Mouse (Mus musculus): ENCODE measurements at regions not wholly inside any gene's neighbourhood (a gene's known extent, or its start where the extent isn't known, plus 50 kb on each side); places are given as distances from the start of the nearest gene placed in this dataset.
"Not testable (repeated sequence)": the region's sequence is repeated elsewhere in the genome, so short reads cannot be mapped to it uniquely, and the experiment has no call there.

DNA sequence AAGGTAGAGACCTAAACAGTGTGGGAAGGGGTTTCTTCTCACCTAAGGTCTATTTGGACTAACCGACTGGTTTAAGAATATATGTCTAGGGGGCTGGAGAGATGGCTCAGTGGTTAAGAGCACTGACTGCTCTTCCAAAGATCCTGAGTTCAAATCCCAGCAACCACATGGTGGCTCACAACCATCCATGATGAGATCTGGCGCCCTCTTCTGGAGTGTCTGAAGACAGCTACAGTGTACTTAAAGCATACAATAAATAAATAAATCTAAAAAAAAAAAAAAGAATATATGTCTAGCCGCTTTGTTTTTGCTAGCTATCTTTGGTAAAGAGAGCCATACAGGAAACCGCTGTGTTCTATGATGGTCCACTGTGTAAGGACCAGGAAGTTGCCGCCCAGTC is 234.5 kb downstream of the Matn1 start:
- not testable (repeated sequence) for H3K27ac ChIP-seq (replicated peaks; ENCODE audit: low read depth, low read length); H3K9ac ChIP-seq (ENCODE audit: low read depth, low read length); H3K27me3 ChIP-seq (replicated peaks; ENCODE audit: control insufficient read depth, insufficient read depth, low read length); H3K36me3 ChIP-seq (ENCODE audit: control insufficient read depth, insufficient read depth, low read length); H3K4me1 ChIP-seq (ENCODE audit: control insufficient read depth, insufficient read depth, low read length); H3K9me3 ChIP-seq (ENCODE audit: control insufficient read depth, low read length); H3K4me3 ChIP-seq (ENCODE audit: low read depth, low read length); H3K4me2 ChIP-seq (ENCODE audit: low read depth, low read length); DNase-seq (ENCODE audit: low spot score); ATAC-seq (ENCODE audit: low read depth)
- 81% methylated on average over 5 of the region's 5 CpGs for WGBS

DNA sequence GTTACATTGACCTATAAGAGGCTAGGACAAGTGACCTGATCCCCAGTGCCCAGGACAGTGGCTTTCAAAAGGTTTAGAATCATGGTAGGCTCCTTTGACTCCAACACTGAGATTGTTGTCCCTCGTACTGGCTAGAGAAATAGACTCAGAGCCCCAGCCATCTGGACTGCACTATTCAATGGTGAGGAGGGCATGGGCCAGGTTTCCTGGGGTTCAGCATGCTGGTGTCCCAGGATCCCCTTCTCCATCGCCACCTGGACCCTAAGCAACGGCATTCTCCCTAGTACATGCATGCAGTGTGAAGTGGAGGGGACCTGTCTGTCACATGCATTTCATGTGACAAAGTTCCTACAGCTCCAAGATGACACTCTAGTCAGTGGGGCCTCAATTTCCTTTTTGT is 243.9 kb downstream of the Matn1 start:
- no peak for ATAC-seq (ENCODE audit: low read depth)

DNA sequence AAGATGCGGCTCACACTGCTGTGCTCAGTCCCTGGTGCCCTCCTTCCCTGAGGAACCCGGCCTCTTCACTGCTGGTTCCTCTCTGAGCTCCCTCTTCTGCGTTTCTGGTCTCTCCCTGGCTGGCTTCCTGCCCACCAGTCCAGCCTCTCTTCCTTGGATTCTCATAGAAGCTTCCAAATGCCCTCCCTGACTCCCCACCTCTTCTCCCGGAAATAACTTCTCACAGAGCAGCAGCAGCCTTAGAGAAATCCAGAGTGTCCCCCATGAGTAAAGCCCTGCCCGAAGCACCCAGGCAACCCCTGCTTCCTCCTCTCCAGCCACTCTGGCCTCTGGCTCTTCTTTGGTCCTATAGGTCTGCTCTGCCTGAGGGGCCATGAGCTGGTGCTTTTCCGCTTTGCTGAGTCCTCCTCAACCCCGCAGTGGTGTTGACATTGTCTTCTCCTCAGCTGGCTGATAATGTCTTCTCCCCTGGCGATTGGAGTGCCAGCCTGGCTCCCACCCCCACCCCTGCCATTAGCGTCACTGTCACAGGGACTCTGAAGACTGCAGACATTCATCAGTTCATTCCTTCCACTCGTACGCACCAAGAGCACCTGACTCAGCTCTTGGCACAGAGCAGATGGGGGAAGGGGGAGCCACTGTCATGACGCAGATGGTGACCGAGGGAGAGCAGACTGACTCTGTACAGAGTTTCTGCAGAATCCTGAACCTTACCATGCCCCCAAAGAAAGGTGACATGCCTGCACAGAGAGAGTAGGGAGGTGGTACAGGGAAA is 247.1 kb downstream of the Matn1 start:
- WGBS = 68% methylated on average over 13 of the region's 13 CpGs
- Histone ChIP-seq H3K36me3 (ENCODE audit: control insufficient read depth, insufficient read depth, low read length) (no peaks in the 10 kb centered on the region), H3K27me3 (replicated peaks; ENCODE audit: control insufficient read depth, insufficient read depth, low read length) (no peaks in the 10 kb centered on the region), H3K4me1 (ENCODE audit: control insufficient read depth, insufficient read depth, low read length) (no peaks in the 10 kb centered on the region), H3K9ac (ENCODE audit: low read depth, low read length) (no peak overlapping the region), H3K9me3 (ENCODE audit: control insufficient read depth, low read length) (no peaks in the 10 kb centered on the region), H3K4me3 (ENCODE audit: low read depth, low read length) (no peak overlapping the region), H3K4me2 (ENCODE audit: low read depth, low read length) (no peak overlapping the region), H3K27ac (replicated peaks; ENCODE audit: low read depth, low read length) (no peak overlapping the region)
- DNase-seq (ENCODE audit: low spot score) (no peak), ATAC-seq (ENCODE audit: low read depth) (no peak)

More for the DNA sequence above, 243.9 kb downstream of the Matn1 start:
- H3K36me3 ChIP-seq (ENCODE audit: control insufficient read depth, insufficient read depth, low read length) = no peaks in the 10 kb centered on the region
- no peaks in the 10 kb centered on the region for H3K9me3 ChIP-seq (ENCODE audit: control insufficient read depth, low read length)
- H3K4me3 ChIP-seq (ENCODE audit: low read depth, low read length) = no peak overlapping the region
- no peak overlapping the region for H3K4me2 ChIP-seq (ENCODE audit: low read depth, low read length)
- H3K27ac ChIP-seq (replicated peaks; ENCODE audit: low read depth, low read length) = no peak overlapping the region
- 72% methylated on average over 3 of the region's 3 CpGs for WGBS
- no peak for DNase-seq (ENCODE audit: low spot score)
- H3K9ac ChIP-seq (ENCODE audit: low read depth, low read length) = no peak overlapping the region
- no peaks in the 10 kb centered on the region for H3K4me1 ChIP-seq (ENCODE audit: control insufficient read depth, insufficient read depth, low read length)
- H3K27me3 ChIP-seq (replicated peaks; ENCODE audit: control insufficient read depth, insufficient read depth, low read length) = no peaks in the 10 kb centered on the region

DNA sequence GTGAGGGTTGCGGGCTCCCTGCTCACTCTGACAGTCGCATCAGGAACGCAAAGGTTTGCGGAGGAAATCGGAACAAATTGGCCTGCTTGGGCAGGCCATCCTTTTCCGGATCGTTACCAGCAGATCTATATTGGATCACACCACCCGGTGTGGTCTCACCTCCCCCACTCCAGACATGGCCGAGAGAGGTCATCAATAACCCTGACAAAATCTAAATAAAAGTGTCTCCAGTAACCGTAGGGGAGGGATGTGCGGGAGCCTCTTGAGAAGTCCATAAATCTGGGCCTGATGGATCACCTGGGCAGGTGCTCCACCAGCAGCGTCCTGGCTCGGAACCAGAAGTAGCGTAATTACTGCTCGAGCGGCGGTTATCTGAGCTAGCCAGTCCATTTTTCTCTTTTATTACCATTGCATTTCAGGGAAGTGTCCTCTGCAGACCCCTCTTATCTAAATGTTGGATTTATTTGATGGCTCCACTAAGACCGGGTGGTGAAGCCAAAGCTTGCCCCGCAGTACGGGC is 249.8 kb downstream of the Matn1 start:
- ATAC-seq (ENCODE audit: low read depth) = no peak
- H3K4me2 ChIP-seq (ENCODE audit: low read depth, low read length) = no peak overlapping the region
- no peaks in the 10 kb centered on the region for H3K9me3 ChIP-seq (ENCODE audit: control insufficient read depth, low read length)
- no peak overlapping the region for H3K9ac ChIP-seq (ENCODE audit: low read depth, low read length)
- H3K4me1 ChIP-seq (ENCODE audit: control insufficient read depth, insufficient read depth, low read length) = no peaks in the 10 kb centered on the region
- no peak for DNase-seq (ENCODE audit: low spot score)
- H3K27me3 ChIP-seq (replicated peaks; ENCODE audit: control insufficient read depth, insufficient read depth, low read length) = no peaks in the 10 kb centered on the region
- H3K4me3 ChIP-seq (ENCODE audit: low read depth, low read length) = no peak overlapping the region
- no peaks in the 10 kb centered on the region for H3K36me3 ChIP-seq (ENCODE audit: control insufficient read depth, insufficient read depth, low read length)
- WGBS = 82% methylated on average over 20 of the region's 20 CpGs
- no peak overlapping the region for H3K27ac ChIP-seq (replicated peaks; ENCODE audit: low read depth, low read length)

DNA sequence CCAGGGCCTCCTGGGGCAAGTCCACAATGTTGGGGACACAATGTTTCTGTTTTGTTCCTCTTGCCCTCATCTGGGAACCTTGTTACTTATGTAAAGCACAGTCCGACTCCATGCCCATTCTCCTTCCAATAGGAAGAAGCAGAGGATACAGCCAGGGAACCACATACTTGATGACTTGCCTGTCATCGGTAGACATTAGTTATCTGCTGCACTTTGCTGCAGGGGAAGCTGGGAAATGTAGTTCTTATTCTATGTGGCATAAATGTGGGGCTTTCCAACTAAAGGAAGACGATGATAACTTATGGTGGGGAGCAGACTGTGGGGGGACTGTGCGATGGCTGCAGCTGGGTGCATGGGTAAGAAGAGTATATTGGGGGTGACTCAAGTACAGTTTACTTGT is 252.0 kb downstream of the Matn1 start:
- Histone ChIP-seq H3K4me2 (ENCODE audit: low read depth, low read length) (no peak overlapping the region), H3K27ac (replicated peaks; ENCODE audit: low read depth, low read length) (no peak overlapping the region), H3K4me3 (ENCODE audit: low read depth, low read length) (no peak overlapping the region), H3K36me3 (ENCODE audit: control insufficient read depth, insufficient read depth, low read length) (no peaks in the 10 kb centered on the region), H3K9me3 (ENCODE audit: control insufficient read depth, low read length) (no peaks in the 10 kb centered on the region), H3K27me3 (replicated peaks; ENCODE audit: control insufficient read depth, insufficient read depth, low read length) (no peaks in the 10 kb centered on the region), H3K9ac (ENCODE audit: low read depth, low read length) (no peak overlapping the region), H3K4me1 (ENCODE audit: control insufficient read depth, insufficient read depth, low read length) (no peaks in the 10 kb centered on the region)
- ATAC-seq (ENCODE audit: low read depth) (no peak), DNase-seq (ENCODE audit: low spot score) (no peak)
- WGBS = 82% methylated on average over 4 of the region's 4 CpGs

DNA sequence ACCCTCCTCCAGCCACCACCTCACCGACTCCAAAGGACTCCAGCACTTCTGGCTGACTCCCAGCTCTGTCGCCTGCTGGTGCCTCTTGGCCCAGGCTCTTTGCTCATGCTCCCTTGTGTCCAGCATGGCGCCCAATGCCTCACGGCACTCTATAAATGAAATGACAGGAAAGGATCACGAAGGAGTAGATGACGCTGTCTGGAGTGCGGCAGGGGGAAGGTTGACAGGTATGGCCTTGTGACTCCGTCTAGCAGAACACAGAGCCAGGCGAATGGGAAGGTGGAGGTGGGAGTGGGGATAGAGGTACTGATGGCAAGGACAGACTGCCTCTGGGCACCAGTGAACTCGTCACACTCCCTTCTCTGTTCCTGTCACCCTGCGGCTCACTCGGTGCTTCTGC is 259.5 kb downstream of the Matn1 start:
- DNase-seq (ENCODE audit: low spot score) = no peak
- Histone ChIP-seq H3K9ac (ENCODE audit: low read depth, low read length) (no peak overlapping the region), H3K27ac (replicated peaks; ENCODE audit: low read depth, low read length) (no peak overlapping the region), H3K9me3 (ENCODE audit: control insufficient read depth, low read length) (peaks cover 5% of the 10 kb centered on the region; the same call in 1 of the 2 replicates), H3K36me3 (ENCODE audit: control insufficient read depth, insufficient read depth, low read length) (no peaks in the 10 kb centered on the region), H3K4me2 (ENCODE audit: low read depth, low read length) (no peak overlapping the region), H3K4me1 (ENCODE audit: control insufficient read depth, insufficient read depth, low read length) (no peaks in the 10 kb centered on the region), H3K27me3 (replicated peaks; ENCODE audit: control insufficient read depth, insufficient read depth, low read length) (no peaks in the 10 kb centered on the region), H3K4me3 (ENCODE audit: low read depth, low read length) (no peak overlapping the region)
- WGBS = 88% methylated on average over 12 of the region's 12 CpGs
- ATAC-seq (ENCODE audit: low read depth) = no peak

DNA sequence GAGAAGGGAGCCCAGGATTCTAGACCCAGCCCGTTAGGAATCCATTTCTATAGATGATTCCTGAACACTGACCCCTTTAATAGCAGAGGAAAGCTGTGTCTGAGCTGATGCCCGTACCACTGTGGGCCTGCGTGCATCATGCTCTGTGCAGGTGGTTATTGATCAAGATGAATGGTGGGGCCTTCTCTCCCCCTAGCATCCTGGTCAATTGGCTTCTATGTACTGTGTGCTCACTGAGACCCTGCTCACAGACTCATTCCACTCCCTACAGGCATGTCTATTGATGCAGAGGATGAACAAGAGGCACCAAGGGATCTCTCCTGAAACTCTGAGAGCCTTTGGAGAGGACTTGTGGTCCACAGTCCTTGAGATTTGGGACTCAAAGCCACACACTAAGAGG is 260.5 kb downstream of the Matn1 start:
- Histone ChIP-seq H3K4me1 (ENCODE audit: control insufficient read depth, insufficient read depth, low read length) (no peaks in the 10 kb centered on the region), H3K4me2 (ENCODE audit: low read depth, low read length) (no peak overlapping the region), H3K4me3 (ENCODE audit: low read depth, low read length) (no peak overlapping the region), H3K27ac (replicated peaks; ENCODE audit: low read depth, low read length) (no peak overlapping the region), H3K27me3 (replicated peaks; ENCODE audit: control insufficient read depth, insufficient read depth, low read length) (no peaks in the 10 kb centered on the region), H3K9ac (ENCODE audit: low read depth, low read length) (no peak overlapping the region), H3K36me3 (ENCODE audit: control insufficient read depth, insufficient read depth, low read length) (no peaks in the 10 kb centered on the region), H3K9me3 (ENCODE audit: control insufficient read depth, low read length) (peaks cover 5% of the 10 kb centered on the region; the same call in 1 of the 2 replicates)
- 87% methylated on average over 3 of the region's 3 CpGs for WGBS
- DNase-seq (ENCODE audit: low spot score) (no peak), ATAC-seq (ENCODE audit: low read depth) (no peak)

DNA sequence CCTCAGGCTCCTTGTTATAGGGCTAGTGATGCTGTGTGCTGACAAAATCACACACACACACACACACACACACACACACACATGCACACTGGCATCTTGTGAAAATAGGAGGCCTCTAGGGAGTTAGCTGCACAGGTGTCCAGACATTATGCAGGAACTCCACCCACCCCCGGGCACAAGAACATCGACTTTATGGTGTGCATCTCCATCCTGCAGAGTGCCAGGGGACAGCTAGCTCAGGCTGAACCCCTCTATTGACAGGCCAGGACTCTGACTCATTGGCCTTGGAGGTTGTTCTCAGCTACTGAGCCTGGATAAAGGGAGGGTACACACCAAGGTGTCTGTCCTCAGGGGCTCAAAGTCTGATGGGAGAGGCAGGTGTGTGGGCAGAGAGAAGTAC is 260.9 kb downstream of the Matn1 start:
- Histone ChIP-seq H3K4me3 (ENCODE audit: low read depth, low read length) (no peak overlapping the region), H3K36me3 (ENCODE audit: control insufficient read depth, insufficient read depth, low read length) (no peaks in the 10 kb centered on the region), H3K9ac (ENCODE audit: low read depth, low read length) (no peak overlapping the region), H3K27me3 (replicated peaks; ENCODE audit: control insufficient read depth, insufficient read depth, low read length) (no peaks in the 10 kb centered on the region), H3K4me1 (ENCODE audit: control insufficient read depth, insufficient read depth, low read length) (no peaks in the 10 kb centered on the region), H3K27ac (replicated peaks; ENCODE audit: low read depth, low read length) (no peak overlapping the region), H3K9me3 (ENCODE audit: control insufficient read depth, low read length) (peaks cover 5% of the 10 kb centered on the region; the same call in 1 of the 2 replicates), H3K4me2 (ENCODE audit: low read depth, low read length) (no peak overlapping the region)
- no peak for DNase-seq (ENCODE audit: low spot score)
- 71% methylated on average over 2 of the region's 2 CpGs for WGBS
- no peak for ATAC-seq (ENCODE audit: low read depth)

DNA sequence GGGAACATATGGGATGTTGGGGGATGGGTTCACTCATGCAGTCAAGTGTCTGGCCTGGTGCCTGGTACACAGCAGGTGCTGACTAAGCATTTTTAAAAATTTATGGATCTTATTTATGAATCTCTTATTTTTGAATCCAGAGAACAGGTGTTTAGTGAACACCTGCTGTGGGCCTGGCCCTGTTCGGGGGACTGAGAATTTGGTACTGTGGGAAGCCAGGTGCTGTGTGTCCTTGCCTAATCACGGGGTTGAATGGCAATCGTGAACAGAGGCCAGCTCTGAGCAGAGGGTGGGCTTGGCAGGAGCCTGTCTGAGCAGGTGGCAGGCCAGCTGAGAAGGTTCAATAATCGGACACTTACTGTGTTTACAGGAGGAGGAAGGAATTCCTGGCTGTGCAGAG is 261.5 kb downstream of the Matn1 start:
- no peaks in the 10 kb centered on the region for H3K27me3 ChIP-seq (replicated peaks; ENCODE audit: control insufficient read depth, insufficient read depth, low read length)
- no peaks in the 10 kb centered on the region for H3K36me3 ChIP-seq (ENCODE audit: control insufficient read depth, insufficient read depth, low read length)
- H3K9me3 ChIP-seq (ENCODE audit: control insufficient read depth, low read length) = peaks cover 7% of the 10 kb centered on the region; the same call in 1 of the 2 replicates
- no peak overlapping the region for H3K4me2 ChIP-seq (ENCODE audit: low read depth, low read length)
- no peak overlapping the region for H3K9ac ChIP-seq (ENCODE audit: low read depth, low read length)
- 0 out of 2 replicates have a peak, but pooled peaks have one; percentile 48 for ATAC-seq (ENCODE audit: low read depth)
- H3K4me1 ChIP-seq (ENCODE audit: control insufficient read depth, insufficient read depth, low read length) = no peaks in the 10 kb centered on the region
- 59% methylated on average over 4 of the region's 4 CpGs for WGBS
- H3K27ac ChIP-seq (replicated peaks; ENCODE audit: low read depth, low read length) = no peak overlapping the region
- DNase-seq (ENCODE audit: low spot score) = peak; percentile 36
- no peak overlapping the region for H3K4me3 ChIP-seq (ENCODE audit: low read depth, low read length)

Measured in embryonic facial prominence, embryonic 14.5 days (tissue).